Mouse (Mus musculus): ENCODE measurements around the gene Oat.

Gene Oat

DNA sequence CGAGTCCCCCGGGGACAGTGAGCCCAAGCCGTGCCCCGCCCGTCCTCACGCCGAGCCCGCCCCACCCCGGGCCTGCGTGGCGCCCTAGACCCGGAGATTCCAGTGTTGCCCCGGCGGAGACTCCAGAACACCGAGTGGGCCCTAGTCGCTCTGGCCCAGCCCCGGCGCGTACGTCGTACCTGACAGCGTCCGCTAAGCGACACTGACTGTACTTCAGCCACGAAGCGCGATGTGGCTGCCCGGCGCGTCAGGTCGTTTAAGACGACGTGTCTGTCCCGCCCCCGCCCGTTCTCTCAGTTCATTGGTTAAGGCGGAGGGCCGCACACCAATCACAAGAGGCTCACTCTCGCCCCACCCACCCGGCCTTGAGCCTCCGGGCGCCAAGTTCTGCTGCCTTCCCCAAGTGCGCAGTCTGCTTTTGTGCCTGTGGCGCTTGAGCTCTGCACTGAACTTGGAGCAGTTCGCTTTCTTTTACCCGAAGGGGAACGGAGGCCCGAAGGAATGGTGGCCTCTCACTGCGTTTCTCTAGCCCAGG lies at the start of gene Oat:
Gene Oat (minus strand): TSS at position 283 of the 535 bp plus-strand sequence.
- DNase-seq = peak; percentile 100

DNA sequence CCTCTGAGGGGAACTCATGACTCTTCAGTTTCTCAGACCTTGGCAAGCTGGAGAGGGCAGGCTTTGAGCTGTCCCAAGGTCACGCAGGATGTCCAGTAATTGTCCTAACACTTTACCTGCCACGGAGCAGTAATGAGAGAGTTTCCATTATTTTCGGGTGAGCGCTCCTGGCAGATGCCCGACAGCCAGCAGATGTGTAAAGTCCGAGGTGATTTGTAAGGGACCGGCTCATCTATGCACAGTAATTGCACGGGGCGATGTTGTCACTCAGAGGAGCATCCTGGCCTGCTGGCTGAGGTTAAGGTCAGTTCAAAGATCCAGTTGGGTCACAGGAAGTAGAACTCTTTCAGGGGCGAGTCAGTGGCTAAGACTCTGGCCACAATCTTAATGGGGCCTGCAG lies 48.0 kb upstream of the Oat start:
- DNase-seq = no peak

DNA sequence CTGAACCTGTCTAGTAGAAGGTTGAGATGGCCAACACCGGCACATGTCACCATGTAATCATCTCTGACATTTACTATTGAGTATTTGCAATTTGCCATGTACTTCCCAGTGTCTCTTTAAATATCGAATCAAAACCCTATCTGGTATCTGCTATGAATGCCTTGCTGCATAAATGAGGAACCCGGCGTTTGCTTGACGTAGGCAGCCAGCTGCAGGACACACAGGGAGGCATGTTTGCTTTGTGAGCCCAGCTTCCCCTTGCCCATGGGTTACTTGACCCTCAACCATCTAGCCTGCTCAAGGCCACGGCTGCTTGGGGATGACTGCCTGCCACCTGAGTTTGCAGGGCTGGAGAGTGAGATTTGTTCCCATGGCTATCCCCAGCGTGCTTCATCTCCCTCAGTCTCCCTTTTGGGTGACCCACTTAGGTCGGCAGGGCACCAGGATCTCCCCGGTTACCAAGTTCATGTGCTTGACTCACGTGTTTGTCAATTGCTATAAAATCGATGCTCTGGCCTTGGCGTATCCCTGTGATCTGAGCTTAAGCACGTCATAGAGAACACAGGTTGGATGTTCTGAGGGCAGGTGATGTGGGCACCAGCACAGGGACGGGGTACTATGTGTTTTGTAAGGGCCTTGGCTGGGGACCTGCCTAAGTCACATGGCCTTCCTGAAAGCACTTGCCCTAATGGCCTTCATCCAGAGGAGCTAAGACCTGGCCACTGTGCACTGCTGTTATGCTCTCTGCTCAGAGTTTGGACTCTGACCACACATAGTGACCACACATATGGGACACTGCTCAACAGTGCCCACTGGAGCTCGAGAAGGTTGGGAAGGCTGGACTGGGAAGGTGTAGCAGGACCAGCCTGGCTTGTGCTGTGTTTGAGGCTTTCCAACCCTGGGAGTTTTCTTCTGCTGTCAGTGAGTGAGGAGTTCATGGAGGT lies 44.0 kb upstream of the Oat start:
- DNase-seq = no peak

DNA sequence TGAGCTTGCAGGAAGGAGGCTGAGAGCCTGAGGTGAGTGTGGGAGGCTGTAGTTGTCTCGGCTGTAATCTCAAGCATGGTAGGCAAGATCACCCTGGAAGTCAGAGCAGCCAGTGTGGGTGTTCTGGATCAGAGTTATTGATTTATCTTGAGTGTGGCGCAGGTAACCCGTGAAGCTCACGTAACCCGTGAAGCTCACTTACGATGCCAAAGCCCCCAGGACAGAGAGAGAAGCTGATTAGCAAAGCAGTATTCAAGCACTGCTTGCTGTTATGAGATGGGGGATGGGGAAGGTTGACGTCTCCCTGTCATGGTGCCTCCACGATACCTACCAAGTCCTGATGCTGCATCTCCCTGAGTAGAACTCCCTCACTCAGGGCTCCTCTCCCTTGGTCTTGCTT lies 43.4 kb upstream of the Oat start:
- DNase-seq = no peak

DNA sequence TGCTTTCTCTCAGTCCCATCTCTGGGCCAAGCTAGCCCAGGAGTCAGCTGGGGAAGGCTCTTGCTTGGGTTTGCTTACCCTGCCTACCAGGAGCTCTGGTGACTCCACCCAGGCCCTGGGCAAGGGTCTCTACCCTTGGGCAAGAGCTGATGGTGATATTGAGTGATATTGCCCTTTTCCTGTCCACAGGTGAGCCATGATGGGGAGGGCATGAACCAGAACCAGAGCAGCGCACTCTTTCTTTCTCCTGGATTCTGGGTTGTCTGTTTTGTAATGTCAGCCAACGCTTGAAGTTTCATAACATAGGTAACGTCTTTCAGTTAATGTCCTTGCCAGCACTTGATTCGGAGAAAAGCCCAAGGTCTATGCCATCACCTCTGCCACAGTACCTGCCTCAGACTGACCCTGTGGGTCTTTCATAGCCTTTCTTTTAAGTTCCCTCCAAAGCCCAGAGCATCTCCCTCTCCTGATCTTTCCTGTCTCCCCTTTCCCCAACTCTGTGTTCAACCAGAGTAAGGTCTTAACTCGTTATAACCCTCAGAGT lies 40.9 kb upstream of the Oat start:
- no peak for DNase-seq

DNA sequence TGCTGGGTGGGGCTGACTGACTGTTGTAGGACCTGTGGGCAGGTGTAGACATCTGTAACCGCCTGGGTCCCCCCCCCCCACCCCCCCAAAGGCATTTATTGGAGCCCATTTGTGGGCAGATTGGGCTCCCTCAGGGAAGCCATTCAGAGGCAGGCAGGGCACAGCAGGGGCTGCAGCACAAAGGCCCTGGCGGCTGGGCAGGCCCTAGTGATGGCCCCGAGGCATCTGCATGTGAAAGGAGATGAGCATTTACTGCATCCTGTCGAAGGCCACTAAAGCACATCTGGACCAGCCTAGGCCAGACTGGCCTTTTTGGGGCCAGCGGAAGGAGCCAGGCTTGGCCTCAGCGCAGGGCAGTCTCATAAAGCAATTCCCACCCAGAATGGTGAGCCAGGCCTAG lies 40.2 kb upstream of the Oat start:
- no peak for DNase-seq

DNA sequence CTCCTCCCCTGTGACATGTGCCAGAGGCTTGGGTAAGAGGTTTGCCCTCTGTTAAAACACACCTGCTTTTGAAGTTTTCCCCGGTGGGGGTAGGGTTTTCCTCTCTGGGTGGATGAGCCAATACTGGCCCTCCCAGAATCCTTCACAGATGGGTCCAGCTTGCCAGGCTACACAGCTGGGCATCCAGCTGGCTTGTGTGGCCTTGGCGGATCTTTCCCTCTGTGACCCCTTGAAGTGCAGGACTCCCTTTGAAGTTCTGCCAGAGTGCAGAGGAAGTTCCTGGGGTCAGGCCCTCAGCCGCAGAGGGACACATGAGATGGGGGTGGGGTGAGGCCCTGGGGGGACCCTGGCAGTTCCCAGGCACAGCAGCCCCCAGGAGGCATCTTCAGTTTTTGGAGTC lies 39.1 kb upstream of the Oat start:
- DNase-seq = no peak

DNA sequence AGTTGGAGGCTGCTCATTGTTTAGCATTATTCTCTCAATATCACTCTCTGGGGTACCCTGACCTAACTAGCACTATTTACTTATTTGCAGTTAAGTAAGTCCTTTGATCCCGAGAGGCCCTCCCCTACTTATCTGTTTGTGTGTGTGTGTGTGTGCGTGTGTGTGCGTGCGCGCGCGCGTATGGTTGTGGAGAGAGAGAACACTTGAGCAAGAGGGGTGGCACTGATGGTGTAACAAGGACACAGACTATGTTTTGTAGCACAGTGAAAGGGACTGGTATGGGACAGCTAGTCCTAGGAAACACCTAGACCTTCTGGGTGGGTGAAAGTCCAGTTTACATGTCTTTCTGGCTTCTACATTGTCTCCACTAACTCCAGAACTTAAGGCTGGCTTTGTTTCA lies 35.3 kb upstream of the Oat start:
- DNase-seq = no peak

DNA sequence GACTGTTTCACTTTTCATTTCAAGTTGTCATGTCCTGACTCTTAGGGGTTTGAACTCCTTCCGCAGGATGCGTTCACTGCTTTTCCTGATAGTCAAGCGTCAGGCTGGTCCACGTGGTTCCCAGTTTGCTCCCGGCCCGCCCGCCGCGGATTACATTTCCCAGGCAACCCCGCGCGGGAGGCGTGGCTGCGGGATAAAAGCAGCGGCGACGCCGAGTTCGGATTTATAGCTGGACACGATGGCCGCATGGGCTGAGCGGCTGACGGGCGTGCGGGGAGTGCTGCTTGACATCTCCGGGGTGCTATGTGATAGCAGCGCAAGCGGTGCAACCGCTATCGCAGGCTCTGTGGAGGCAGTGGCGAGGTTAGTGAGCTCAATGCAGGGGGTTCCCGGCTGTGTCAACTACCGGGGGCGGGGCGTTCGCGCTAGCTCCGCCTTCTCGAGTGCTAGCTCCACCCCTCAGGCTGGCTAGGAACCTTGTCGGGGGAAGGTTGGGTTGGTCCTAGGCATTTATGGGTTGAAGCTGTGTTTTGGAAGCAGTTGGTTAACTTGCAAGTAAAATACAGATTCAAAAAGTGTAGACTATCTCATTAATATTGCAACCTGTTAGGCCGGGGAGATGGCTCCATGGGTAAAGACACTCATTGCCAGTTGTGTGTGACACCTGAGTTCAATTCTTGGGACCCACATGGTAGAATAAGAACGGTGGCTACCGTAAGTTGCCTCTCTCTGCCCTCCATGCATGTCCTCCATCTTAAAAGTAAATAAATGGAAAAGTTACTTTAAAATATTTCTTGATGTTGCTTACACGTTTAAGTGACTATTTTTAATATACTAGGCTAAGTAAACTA lies 34.5 kb upstream of the Oat start, which contains the start of gene Lhpp:
Gene Lhpp (plus strand): TSS at position 171 of the 851 bp plus-strand sequence.
- peak; percentile 98 for DNase-seq

DNA sequence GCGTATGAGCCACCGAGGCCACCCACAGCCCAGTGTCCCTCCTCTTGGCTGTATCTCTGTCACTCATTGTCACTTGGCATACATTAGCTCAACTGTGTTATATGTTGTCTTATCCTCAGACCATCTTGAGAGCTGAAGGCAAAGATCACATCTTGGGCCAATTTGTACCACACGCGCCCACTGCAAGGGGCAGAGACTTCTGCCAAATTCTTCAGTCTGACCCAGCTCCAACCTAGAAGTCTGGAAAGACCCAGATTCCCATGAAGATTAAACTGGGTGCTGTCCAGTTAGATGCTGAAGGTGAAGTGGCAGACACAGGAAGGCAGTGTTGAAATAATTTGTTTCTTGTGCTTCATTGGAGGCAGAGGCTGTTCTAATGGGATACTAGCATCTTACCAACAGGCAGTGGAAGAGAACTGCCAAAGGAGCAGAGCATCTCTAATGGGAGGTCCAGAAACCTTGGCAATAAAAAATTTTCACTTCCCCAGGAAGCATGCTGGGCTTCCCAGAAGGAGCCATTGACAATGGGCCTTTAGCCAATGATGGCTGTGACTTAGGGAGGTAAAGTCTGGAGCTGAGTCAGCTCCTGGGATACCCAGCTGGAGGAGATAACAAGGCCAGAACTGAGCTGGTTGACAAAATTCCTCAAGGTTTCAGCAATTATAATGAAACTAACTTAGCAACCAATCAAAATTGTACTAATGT lies 32.3 kb upstream of the Oat start:
- DNase-seq = no peak

DNA sequence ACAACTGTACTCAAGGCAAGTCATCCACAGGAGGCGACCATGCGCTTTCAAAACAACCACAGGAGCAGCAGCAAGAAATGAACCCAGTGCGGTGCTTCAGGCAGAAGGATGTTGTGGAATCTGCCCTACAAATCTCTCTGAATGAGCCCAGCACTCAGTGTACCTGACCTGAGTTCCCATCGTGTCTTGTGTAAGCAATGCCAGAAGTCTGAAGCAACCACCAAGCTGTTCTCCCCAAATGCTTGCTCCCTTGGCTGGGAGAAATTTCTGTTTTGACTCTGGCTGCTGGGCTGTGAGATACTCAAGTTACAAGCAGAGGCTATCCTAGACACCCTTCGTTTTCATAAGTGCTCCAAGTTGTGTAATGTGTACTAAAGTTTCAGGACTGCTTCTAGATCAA lies 29.5 kb upstream of the Oat start:
- no peak for DNase-seq

DNA sequence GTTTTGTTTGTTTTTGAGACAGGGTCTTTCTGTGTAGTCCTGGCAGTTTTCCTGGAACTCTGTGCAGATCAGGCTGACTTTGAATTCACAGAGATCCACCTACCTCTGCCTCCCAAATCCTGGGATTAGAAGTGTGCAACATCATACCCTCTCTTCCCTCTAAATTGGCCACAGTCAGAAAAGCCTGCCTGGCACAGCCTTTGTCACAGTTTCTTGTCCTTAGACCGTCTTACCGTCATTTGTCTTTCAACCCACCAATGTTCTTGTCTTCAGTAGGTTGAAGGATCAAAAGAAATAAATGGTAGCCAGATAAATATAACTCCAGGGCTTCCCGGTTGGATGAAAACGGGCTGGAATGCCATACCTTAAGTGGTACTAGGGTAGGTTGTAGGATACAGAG lies 28.5 kb upstream of the Oat start:
- DNase-seq = no peak

DNA sequence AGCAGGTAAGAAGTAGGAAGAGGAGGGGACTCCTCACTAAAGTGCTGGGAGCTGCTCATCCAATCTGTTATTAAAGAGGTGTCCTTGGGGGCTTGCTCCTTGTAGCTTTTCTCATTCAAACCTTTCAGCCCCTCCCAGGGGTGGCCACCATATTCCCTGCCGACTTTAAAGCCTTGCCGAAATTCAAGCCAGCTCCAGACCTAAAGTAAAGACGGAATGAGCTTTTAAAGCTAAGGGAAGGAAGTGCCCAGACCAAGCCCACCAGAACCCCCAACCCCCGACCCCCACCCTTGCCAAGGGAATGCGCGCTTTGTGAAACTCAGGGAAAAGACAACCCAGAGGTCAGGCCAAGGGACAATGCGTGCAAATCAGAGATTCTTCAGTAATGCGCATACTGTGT lies 24.7 kb upstream of the Oat start:
- DNase-seq = no peak

DNA sequence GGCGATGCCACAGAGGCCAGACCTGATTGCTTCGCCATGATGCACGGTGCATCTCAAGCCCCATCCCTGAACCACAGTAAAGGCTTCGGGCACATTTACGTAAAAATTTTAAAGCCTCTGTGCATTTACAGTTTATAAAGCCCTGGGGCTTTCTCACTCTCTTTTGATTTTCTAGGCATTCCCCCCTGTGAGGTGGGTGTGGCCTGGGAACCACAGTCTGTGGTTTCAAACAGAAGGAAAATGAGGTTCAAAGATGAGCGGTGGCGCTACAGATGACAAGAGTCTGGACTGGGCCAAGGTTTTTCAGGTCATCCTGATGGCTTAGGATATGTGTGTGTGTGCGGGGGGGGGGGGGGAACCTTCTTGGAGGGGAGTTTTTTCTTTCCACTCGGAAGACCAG lies 23.8 kb upstream of the Oat start:
- no peak for DNase-seq

DNA sequence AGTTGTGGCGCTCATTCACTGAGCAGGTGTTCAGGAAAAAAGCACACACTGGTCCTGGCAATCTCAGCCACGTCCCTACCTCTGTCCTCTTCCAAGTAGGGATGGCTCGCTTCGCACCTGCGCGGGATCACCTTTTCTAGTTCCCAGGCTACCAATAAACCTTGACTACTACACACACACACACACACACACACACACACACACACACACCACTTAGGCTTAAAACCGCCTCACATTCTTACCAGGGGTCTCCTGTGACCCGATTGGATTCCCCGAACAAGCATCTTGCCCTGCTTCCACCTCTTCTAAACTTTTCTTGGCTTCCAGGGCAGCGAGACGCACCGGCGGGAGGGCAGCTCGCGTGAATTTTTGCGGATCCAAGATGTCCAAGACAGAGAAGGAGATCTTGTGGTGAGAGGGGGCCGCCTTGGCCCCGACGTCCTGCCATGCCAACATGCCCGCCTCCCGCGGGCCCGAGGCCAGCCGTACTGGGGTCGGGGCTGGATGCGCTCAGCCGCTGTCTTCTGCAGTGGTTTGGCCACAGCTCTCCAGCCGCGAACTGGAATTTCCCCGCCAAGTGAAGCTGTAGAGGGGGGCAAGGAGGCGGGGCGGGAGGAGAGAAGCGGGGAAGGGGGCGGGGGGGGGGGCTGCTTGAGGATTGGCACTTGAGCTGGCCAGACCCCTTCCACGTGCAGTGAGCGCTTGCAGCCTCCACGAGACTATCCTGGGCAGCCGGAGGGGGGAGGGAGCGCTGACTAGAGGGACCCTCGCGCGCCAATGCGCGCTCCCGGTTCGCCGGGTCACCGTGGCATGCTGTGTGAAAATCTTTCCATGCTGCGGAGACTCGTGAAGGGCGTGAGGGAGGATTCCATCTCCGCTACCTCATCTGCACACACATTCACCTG lies 23.1 kb upstream of the Oat start, which contains the start of gene Nkx1-2:
Gene Nkx1-2 (minus strand): TSS at position 567 of the 905 bp plus-strand sequence.
- DNase-seq = no peak

DNA sequence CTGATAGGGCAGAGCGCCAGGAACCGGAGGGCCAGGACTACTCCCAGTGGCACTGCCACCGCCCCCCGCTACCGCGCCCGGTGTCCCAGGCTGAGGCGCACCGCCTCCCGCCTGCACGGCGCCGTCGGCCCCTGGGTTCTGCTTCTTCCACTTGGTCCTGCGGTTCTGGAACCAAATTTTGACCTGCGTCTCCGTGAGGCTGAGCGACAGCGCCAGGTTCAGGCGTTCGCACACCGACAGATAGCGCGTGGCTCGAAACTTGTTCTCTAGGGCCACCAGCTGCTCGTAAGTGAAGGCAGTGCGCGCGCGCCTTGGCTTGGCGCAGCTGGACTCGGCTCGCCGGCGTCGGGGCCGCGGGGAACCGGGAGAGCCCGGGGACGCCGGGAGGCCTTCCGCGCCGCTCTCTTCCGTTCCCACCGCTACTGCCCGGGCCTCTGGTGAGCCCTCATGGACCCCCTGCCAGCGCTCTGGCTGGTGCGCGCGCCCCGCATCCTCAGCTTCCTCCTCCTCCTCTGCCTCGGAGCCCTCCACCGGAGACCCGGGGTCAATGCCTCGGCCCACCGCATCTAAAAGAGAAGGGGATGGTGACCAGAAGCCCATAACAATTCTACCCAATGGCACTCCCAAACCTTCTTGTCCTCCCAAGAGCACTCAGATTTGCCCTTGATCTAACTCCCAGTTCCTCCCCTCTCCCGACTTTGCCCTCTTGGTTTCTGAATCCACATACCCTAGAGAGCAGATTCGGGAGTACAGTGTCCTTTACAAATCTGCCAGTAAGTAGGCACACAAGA lies 21.2 kb upstream of the Oat start:
- no peak for DNase-seq

DNA sequence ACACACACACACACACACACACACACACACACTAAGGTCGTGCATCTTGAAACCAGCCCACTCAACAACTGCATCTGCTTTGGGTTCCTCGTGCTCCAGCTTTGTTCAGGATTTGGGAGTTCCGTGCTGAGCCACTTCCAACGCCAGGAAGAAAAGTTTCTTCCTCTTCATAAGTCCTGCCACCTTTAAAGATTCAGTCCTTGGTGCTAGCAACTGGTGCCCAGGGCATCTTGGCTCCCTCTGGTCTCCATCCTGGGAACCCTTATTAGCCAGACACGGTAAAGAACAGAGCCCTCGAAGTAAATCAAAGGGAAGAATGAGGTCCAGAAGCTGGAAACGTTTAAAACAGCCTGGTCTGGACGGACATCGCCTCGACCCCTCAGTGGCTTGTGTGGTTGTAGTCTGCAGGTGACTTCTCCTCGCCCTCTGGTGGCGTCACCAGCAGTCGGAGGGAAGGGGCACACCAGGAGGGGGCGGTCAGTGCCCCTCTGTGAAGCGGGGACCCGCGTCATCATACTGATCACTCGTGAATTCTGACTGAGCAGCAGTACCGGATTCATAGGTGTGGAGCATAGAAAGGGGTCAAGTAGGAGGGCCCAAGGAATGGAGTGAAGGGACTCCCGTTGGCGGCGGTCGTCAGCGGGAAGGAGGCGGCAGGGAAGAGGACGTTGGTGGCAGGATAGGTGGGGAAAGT lies 20.5 kb upstream of the Oat start:
- DNase-seq = no peak

DNA sequence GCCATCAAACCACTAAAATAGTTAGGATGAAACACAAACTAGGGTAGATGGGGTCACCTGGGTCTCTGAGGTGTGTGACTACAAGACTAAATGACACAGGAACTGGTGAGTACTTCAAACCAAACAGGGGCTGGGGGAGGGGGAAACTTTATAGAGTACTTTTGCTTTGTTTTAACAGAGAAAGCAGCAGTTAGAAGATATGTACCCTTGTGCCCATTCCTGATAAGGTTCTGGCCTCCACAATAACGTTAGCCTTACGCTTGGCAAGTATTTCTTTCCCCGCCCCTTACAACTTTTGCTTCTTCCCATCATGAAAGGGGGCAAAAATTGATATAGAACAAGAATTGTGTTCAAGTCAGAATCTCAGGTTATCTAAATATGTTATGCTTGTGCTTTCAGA lies 19.6 kb upstream of the Oat start:
- DNase-seq = no peak

DNA sequence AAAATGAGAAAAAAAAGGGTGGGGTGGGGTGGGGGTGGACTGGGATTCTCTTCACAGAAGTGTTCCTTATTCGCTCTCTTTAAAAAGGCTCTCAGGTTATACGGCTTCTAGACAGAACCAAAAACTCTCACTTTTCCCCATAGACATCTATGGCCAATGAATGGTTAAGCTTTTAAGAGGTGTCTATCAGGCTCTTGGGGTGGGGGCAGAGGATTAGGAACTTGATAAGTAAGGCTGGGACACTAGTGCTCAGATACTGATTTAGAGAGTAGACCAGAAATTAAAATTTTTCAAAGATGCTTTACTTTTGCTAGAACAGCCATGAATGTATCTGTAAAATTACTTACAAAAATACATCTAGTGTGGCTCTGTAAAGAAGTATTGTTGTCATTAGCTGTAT lies 18.1 kb upstream of the Oat start:
- no peak for DNase-seq

DNA sequence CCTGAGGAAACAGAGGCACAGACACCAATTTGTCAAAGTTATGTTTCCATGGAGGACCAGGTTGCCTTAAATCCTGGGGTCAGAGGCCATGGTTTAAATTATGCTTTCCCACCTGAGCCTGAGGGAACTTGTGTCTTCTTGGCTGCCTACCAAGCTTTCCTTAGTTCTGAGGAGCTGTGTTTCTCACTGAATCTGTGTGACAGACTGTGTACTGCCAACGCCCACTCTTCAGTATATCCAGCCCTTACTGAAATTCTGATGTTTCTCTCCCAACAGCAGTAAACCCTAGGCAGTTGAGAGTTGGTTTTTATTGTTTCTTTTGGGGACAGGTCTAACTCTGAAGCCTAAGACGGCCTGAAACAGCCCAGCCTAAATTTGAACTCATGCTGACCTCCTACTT lies 17.6 kb upstream of the Oat start:
- no peak for DNase-seq
